Mouse (Mus musculus) liver, adult 2 months (tissue): Measurements from ENCODE around the gene Bin2.
A peak's percentile ranks its signal among the peaks of the same experiment; 100 is the strongest.

Source experiments
- CTCF ChIP-seq: fragments of 200-500 bp; IDR thresholded peaks from 2 replicates; pipeline ENCODE4 v1.5.1; 2011; ENCODE audit warnings: low read depth, low read length, control low read depth
- POLR2A ChIP-seq: fragments of 200-500 bp; IDR thresholded peaks from 2 replicates; pipeline ENCODE4 v1.6.1; 2011; ENCODE audit warnings: low read length, control low read depth; ENCODE audit not compliant: insufficient read depth; ENCODE audit errors: extremely low read depth

DNA sequence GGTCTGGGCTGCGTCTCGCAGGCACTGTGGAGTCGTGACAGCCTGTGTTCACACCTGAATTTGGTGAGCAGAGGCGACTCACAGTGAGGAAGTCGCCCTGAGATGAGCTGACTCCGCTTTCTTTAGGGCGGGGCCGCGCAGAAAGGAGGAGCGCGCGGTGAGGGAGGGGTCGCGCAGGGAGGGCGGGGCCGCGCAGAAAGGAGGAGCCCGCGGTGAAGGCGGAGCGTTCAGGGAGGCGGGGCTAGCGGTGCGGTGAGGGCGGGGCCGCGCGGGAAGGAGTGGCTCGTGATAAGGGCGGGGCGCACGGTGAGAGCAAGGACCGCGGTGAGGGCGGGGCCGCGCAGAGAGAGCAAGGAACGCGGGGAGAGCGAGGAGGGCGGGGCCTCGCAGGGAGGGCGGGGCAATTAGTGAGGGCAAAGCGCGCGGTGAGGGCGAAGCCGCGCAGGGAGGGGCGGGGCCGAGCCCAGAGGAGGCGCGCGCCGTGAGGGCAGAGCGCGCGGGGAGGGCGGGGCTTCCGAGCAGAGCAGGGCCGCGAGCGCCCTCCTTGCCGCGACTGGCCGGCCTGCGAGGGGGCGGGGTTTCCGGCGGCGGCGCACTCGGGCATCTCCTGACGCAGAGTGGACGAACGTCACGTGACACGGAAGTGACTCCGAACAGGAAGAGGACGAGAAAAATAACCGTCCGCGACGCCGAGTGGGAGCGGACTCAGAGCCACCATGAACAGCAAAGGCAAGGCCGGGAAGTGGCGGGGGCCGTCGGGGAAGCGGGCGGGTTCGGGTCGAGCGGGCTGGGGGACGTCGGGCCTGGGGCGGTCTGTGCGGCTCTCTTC, 54.1 kb downstream of the Bin2 start, which contains the start of gene Dazap2:
- TF ChIP-seq CTCF (no peak), POLR2A (peak; percentile 84; the same call in 1 of the 2 replicates)
